Comparison of ENCODE assay signal across 11 mouse cellular contexts in genomic region chr9:89850491-89851282, GRCm38 (mm10). TPM values are rescaled to one million over a fixed set of nuclear protein-coding genes. Genes with fewer than 3 reads are reported as not detected.
DNase-seq lines count a peak whose midpoint lies in the region; ATAC-seq and TF ChIP-seq lines count a peak whose summit lies in the region.
"Had no signal": no experiment of that assay in that cellular context is flagged by ENCODE, and none has a peak within 500 bp of the region (broad histone marks: within the 10 kb centered on the region; RNA-seq: fewer than 3 reads in every experiment).

No protein-coding gene starts in this region.

- WGBS in forebrain, embryonic 14.5 days, result 76% methylated on average over 10 of the region's 10 CpGs
- 87% methylated on average over 10 of the region's 10 CpGs for WGBS in forebrain, embryonic 12.5 days
- WGBS in forebrain, postnatal 0 days, result 52% methylated on average over 10 of the region's 10 CpGs
- WGBS in intestine, embryonic 16.5 days, result 75% methylated on average over 10 of the region's 10 CpGs
- 67% methylated on average over 10 of the region's 10 CpGs for WGBS in liver, embryonic 12.5 days (ENCODE audit: insufficient replicate concordance)

- DNase-seq in forebrain, embryonic 14.5 days (ENCODE audit: low spot score), result peak; percentile 69
- DNase-seq in brain, embryonic 14.5 days (ENCODE audit: low read depth), result peak; percentile 75
- peak; percentile 84 for DNase-seq in forebrain, postnatal 0 days
- DNase-seq in left cerebral cortex, adult 9 months (ENCODE audit: low spot score in 2 of 2), result peak; percentile 35 to 78
- no peak for DNase-seq in adrenal gland, adult 18-20 months (ENCODE audit: low spot score in 2 of 2)

- no peak overlapping the region for H3K4me3 ChIP-seq in forebrain, embryonic 14.5 days (ENCODE audit: low read depth, low read length)
- no peak overlapping the region for H3K4me3 ChIP-seq in forebrain, embryonic 12.5 days (replicated peaks)
- no peak overlapping the region for H3K4me3 ChIP-seq in forebrain, postnatal 0 days (ENCODE audit: low read depth, low read length)
- H3K4me3 ChIP-seq in intestine, embryonic 16.5 days (ENCODE audit: low read length), result no peak overlapping the region
- H3K4me3 ChIP-seq in liver, embryonic 12.5 days, result no peak overlapping the region
- H3K4me3 ChIP-seq: liver, embryonic 15.5 days had no signal

- H3K27me3 ChIP-seq in forebrain, embryonic 14.5 days (replicated peaks; ENCODE audit: control insufficient read depth, insufficient read depth, low read length), result no peaks in the 10 kb centered on the region
- no peaks in the 10 kb centered on the region for H3K27me3 ChIP-seq in forebrain, embryonic 12.5 days
- no peaks in the 10 kb centered on the region for H3K27me3 ChIP-seq in forebrain, postnatal 0 days (ENCODE audit: insufficient read depth, low read length)
- no peaks in the 10 kb centered on the region for H3K27me3 ChIP-seq in intestine, embryonic 16.5 days (replicated peaks; ENCODE audit: control insufficient read depth, insufficient read depth, low read length)
- no peaks in the 10 kb centered on the region for H3K27me3 ChIP-seq in liver, embryonic 12.5 days (replicated peaks)
- H3K27me3 ChIP-seq: liver, embryonic 15.5 days had no signal

- H3K36me3 ChIP-seq in forebrain, embryonic 14.5 days (ENCODE audit: control insufficient read depth, insufficient read depth, low read length), result no peaks in the 10 kb centered on the region
- no peaks in the 10 kb centered on the region for H3K36me3 ChIP-seq in forebrain, embryonic 12.5 days (replicated peaks)
- H3K36me3 ChIP-seq in forebrain, postnatal 0 days (ENCODE audit: insufficient read depth), result no peaks in the 10 kb centered on the region
- no peaks in the 10 kb centered on the region for H3K36me3 ChIP-seq in intestine, embryonic 16.5 days (ENCODE audit: control insufficient read depth, insufficient read depth, low read length)
- H3K36me3 ChIP-seq in liver, embryonic 12.5 days, result no peaks in the 10 kb centered on the region
- H3K36me3 ChIP-seq: liver, embryonic 15.5 days had no signal

- TF ChIP-seq CTCF in brain, embryonic 14.5 days (IDR thresholded peaks at IDR 0.05; ENCODE audit: borderline replicate concordance, extremely low read depth, insufficient read depth, insufficient read length), result no peak
- no peak for TF ChIP-seq CTCF in forebrain, postnatal 0 days (IDR thresholded peaks at IDR 0.05; ENCODE audit: low read depth)

- no peak for TF ChIP-seq POLR2A in brain, embryonic 14.5 days (IDR thresholded peaks at IDR 0.05; ENCODE audit: borderline replicate concordance, extremely low read depth, insufficient read depth, insufficient read length, poor library complexity, severe bottlenecking)

- H3K4me1 ChIP-seq in forebrain, embryonic 14.5 days (ENCODE audit: control insufficient read depth, insufficient read depth, low read length), result 0 out of 2 replicates have a peak, but pooled peaks cover 3% of the 10 kb centered on the region
- no peaks in the 10 kb centered on the region for H3K4me1 ChIP-seq in forebrain, embryonic 12.5 days
- no peaks in the 10 kb centered on the region for H3K4me1 ChIP-seq in forebrain, postnatal 0 days (ENCODE audit: insufficient read depth)
- no peaks in the 10 kb centered on the region for H3K4me1 ChIP-seq in intestine, embryonic 16.5 days (ENCODE audit: control insufficient read depth, insufficient read depth, low read length)
- no peaks in the 10 kb centered on the region for H3K4me1 ChIP-seq in liver, embryonic 12.5 days
- H3K4me1 ChIP-seq: liver, embryonic 15.5 days had no signal

- H3K27ac ChIP-seq in forebrain, embryonic 14.5 days (ENCODE audit: low read depth, low read length), result no peak overlapping the region
- H3K27ac ChIP-seq in forebrain, embryonic 12.5 days, result no peak overlapping the region
- peak overlapping the region; percentile 37; the same call in 1 of the 2 replicates for H3K27ac ChIP-seq in forebrain, postnatal 0 days (ENCODE audit: low read depth, low read length)
- H3K27ac ChIP-seq in intestine, embryonic 16.5 days (ENCODE audit: low read length), result no peak overlapping the region
- H3K27ac ChIP-seq in liver, embryonic 12.5 days, result no peak overlapping the region
- H3K27ac ChIP-seq: kidney, postnatal 0 days; liver, embryonic 15.5 days had no signal

- no peaks in the 10 kb centered on the region for H3K9me3 ChIP-seq in forebrain, embryonic 14.5 days (replicated peaks; ENCODE audit: control insufficient read depth, low read length)
- no peaks in the 10 kb centered on the region for H3K9me3 ChIP-seq in forebrain, embryonic 12.5 days
- H3K9me3 ChIP-seq in forebrain, postnatal 0 days (ENCODE audit: low read length), result no peaks in the 10 kb centered on the region
- H3K9me3 ChIP-seq in intestine, embryonic 16.5 days (ENCODE audit: control insufficient read depth, low read length), result no peaks in the 10 kb centered on the region
- no peaks in the 10 kb centered on the region for H3K9me3 ChIP-seq in liver, embryonic 12.5 days (replicated peaks)
- H3K9me3 ChIP-seq: liver, embryonic 15.5 days had no signal

- H3K4me2 ChIP-seq in forebrain, embryonic 14.5 days (ENCODE audit: low read length), result no peak overlapping the region
- no peak overlapping the region for H3K4me2 ChIP-seq in forebrain, embryonic 12.5 days
- H3K4me2 ChIP-seq in forebrain, postnatal 0 days (ENCODE audit: low read depth), result no peak overlapping the region
- H3K4me2 ChIP-seq in intestine, embryonic 16.5 days (ENCODE audit: low read depth, low read length), result no peak overlapping the region
- H3K4me2 ChIP-seq in liver, embryonic 12.5 days, result no peak overlapping the region
- H3K4me2 ChIP-seq: liver, embryonic 15.5 days had no signal

- peak; percentile 52; the same call in 1 of the 2 replicates for ATAC-seq in forebrain, embryonic 14.5 days
- no peak for ATAC-seq in forebrain, embryonic 12.5 days (ENCODE audit: low FRiP score)
- ATAC-seq in forebrain, postnatal 0 days, result peak; percentile 84
- ATAC-seq in intestine, embryonic 16.5 days, result no peak
- no peak for ATAC-seq in liver, embryonic 12.5 days

- H3K9ac ChIP-seq in forebrain, embryonic 14.5 days (ENCODE audit: low read length), result no peak overlapping the region
- no peak overlapping the region for H3K9ac ChIP-seq in forebrain, embryonic 12.5 days
- H3K9ac ChIP-seq in forebrain, postnatal 0 days, result no peak overlapping the region
- no peak overlapping the region for H3K9ac ChIP-seq in intestine, embryonic 16.5 days (ENCODE audit: low read depth, low read length)
- no peak overlapping the region for H3K9ac ChIP-seq in liver, embryonic 12.5 days
- H3K9ac ChIP-seq: liver, embryonic 15.5 days had no signal

RNA-seq across cellular contexts. Expression of gene Rasgrf1, which starts 59.0 kb away (rescaled TPM):
- polyA plus RNA-seq in forebrain, embryonic 14.5 days (2014; fragmentation: Nextera tagmentation; extraction: Ambion mirVana), result 3.8 and 7.2 TPM in 2 replicates
- 0.18 and 0.24 TPM in 2 replicates for polyA plus RNA-seq in forebrain, embryonic 12.5 days (2016; fragmentation: Nextera tagmentation; extraction: Ambion mirVana)
- polyA plus RNA-seq in brain, embryonic 14.5 days (2012; rRNA removed), result 4.3 and 6.0 TPM in 2 replicates
- 25.5 and 33.2 TPM in 2 replicates for total RNA-seq in forebrain, postnatal 0 days (2014; rRNA removed)
- polyA plus RNA-seq in forebrain, postnatal 0 days (2015; fragmentation: Nextera tagmentation; extraction: Ambion mirVana), result 15.3 and 19.3 TPM in 2 replicates
- polyA plus RNA-seq in intestine, embryonic 16.5 days (2015; fragmentation: Nextera tagmentation; extraction: Ambion mirVana), result 0.12 and 0.20 TPM in 2 replicates
- polyA plus RNA-seq in liver, embryonic 12.5 days (2016; fragmentation: Nextera tagmentation; extraction: Ambion mirVana), result 0.14 TPM in 1 of 2 replicates, not detected in the other
- 10 to 100 TPM; 18.2 to 26.9 TPM for total RNA-seq in adrenal gland, adult 18-20 months (2021)
- polyA plus RNA-seq: embryonic facial prominence, embryonic 11.5 days; liver, embryonic 15.5 days had no signal

Comparison
In these comparisons a context has a peak if more than half of its experiments do, and no peak if none do; other contexts are left out.
1. ATAC-seq: peak in forebrain, embryonic 14.5 days (single experiment) and forebrain, postnatal 0 days (single experiment); none in forebrain, embryonic 12.5 days (single experiment), intestine, embryonic 16.5 days (single experiment) and liver, embryonic 12.5 days (single experiment).
2. DNase-seq: peak in forebrain, embryonic 14.5 days (single experiment), brain, embryonic 14.5 days (single experiment), forebrain, postnatal 0 days (single experiment) and left cerebral cortex, adult 9 months (2 of 2); none in adrenal gland, adult 18-20 months (0 of 2).